Mouse (Mus musculus): Measurements from ENCODE around the gene H2-DMb1.

The H2-DMb1 gene

DNA sequence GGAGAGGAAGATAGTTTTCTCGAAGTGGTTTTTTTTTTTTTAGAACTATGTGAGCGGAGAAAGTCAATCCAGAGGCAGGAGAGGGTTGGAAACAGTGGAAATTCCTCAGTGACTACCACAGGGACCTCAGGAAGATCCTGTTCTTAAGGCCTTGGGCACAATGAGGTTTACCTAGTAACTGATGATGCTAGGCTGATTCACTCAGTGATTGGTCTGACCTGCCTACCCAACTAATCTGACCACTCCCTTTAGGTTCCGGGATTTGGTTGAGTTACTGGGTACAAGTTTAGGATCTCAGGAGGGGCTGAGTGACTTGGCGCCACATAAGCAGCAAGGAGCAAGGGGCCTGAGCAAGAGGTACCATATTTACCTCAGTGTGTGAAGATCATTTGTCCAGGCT, at the start of gene H2-DMb1:
TSS of gene H2-DMb1 (plus strand) at position 150 of the 400 bp plus-strand sequence.
- in situ Hi-C loops (cut with MboI, MseI) = no loop called here

DNA sequence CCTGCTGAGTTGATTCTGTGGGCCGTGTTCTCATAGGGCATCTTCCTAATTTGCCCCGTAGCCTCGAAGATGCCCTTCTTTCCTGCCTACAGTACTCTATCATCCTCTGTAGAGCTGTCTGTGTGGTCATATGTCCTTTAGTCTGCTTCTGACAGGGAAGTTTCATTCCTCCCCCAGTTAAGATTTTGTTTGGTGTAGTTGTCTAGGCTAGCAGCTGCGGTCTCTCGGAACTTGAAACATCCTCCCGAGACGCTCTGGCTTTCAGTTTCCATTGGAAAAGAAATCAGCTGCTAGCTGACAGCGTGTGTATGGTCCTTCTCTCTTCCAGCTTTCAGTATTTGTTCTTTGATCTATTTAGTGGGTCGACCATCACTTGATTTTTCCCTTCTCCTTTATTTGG, 48.1 kb upstream of the H2-DMb1 start:
- in situ Hi-C loops (cut with MboI, MseI) = no loop called here

DNA sequence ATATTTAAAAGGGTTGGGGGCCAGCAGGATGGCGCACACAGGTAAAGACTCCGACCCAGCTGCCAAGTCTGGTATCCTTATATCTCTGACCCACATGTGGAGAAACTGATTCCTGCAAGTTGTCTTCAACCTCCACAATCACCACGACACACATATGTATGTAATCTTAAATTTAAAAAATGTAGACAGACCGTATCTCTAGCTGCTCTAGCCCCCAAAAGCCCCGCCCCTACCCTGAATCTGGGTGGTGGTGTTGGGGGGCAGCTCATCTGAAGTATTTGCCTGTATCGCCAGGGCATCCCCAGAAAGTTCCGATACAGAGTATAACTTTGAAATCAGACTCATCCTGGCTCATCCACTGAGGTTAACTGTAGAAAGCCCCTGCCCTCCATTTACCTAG, 46.3 kb upstream of the H2-DMb1 start:
- in situ Hi-C loops (cut with MboI, MseI) = no loop called here

DNA sequence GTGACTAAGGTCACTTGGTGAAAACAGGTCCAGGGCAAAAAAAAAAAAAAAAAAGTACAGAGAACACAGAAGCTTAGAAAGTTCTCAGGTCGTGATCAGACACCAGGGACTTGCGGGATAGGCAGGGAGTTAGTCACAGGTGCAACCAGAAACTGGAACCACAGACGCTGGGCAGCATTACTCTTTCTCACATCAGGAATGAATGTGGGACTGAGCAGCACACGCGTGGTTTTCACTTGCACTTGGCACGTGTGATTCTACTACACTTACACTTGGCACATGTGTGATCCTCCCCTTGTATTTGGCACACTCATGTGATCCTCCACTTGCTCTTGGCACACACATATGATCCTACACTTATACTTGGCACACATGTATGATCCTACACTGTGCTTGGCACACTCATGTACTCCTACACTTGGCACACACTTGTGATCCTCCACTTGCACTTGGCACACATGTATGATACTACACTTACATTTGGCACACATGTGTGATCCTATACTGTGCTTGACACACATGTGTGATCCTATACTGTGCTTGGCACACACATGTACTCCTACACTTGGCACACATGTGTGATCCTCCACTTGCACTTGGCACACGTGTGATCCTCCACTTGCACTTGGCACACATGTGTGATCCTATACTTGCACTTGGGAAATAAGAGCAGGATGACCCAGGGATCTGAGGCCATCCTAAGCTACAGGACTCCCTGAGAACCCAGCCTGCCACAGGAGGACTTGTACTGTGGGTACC, 45.6 kb upstream of the H2-DMb1 start:
- in situ Hi-C loops (cut with MboI, MseI) = no loop called here

- in situ Hi-C loops (cut with MboI, MseI) = no loop called here
These were observed 44.4 kb upstream of the H2-DMb1 start for GRCm38 (mm10) chr17:34108460-34108859.

DNA sequence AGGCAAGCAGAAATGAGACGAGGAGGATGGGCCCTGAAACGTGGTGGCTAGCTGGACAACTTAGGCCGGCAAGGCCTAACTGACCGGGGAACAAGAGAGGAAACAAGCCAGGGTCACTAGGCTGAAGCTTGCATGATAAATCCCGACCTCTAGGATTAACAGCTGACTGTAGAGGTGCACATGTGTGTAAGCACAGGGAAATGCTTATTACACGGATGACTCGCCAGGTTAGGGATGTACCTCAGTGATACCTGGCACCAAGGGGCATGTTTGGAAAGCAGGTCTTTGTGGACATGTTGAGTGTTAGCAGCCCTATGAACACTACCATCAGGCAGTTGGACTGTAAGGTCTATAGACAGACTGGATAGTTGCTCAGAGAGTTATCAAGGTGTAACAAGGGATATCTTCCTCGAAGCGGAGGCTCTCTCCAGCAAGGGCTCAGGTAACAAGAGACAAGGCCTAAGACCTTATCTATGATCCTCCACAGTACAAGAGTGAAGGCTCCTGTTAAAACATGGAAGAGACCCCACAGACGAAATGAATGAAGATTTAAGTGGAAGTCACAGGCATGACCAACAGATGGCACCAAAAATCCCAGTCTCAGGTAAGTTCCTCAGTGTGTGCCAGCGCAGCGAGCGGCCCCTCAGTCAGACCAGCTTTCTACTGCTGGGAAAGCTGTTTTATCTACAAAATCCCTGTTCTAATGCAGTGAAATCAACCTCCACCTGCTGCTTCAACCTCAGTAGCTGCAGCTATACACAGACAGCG, 43.6 kb upstream of the H2-DMb1 start:
- in situ Hi-C loops (cut with MboI, MseI) = no loop called here

DNA sequence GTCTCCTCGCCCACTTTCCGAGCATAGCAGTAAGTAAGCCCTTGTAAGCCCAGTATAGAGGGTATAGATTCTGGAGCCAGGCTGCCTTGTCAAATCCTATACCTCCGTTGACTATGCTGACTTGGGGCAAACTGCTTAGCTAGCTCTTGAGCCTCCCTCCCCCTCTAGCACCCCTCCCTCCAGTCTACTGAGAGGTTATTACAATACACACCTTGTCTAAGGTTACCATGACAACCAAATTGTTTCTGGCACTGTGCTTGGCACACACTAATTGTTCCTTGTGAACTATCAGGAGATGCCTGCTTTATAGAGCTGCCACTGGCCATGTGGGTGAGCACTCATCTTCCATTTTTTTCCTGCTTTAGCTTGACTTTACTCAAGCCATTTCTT, 43.1 kb upstream of the H2-DMb1 start:
- in situ Hi-C loops (cut with MboI, MseI) = no loop called here

DNA sequence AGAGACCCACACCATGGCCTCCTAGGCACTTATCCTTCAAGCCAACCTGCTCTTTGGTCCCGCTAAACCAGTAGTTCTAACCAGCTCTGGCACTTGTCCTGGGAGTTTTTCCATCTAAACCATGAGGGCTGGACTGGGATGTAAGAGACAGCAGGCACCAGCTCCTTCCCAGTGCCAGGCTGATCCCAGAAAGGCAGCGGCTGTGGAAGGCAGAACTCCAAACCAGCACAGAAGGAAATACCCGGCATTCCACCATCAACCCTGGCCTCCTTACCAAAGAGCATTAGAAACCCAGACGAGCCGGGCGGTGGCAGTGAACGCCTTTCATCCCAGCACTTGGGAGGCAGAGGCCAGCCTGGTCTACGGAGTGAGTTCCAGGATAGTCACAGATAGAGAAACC, 42.6 kb upstream of the H2-DMb1 start:
- in situ Hi-C loops (cut with MboI, MseI) = no loop called here

- in situ Hi-C loops (cut with MboI, MseI) = no loop called here
These were observed 38.8 kb upstream of the H2-DMb1 start for GRCm38 (mm10) chr17:34114114-34114513.

- in situ Hi-C loops (cut with MboI, MseI) = no loop called here
These were observed 36.0 kb upstream of the H2-DMb1 start for GRCm38 (mm10) chr17:34116736-34117370.

- in situ Hi-C loops (cut with MboI, MseI) = no loop called here
These were observed 35.3 kb upstream of the H2-DMb1 start for GRCm38 (mm10) chr17:34117421-34118112.

DNA sequence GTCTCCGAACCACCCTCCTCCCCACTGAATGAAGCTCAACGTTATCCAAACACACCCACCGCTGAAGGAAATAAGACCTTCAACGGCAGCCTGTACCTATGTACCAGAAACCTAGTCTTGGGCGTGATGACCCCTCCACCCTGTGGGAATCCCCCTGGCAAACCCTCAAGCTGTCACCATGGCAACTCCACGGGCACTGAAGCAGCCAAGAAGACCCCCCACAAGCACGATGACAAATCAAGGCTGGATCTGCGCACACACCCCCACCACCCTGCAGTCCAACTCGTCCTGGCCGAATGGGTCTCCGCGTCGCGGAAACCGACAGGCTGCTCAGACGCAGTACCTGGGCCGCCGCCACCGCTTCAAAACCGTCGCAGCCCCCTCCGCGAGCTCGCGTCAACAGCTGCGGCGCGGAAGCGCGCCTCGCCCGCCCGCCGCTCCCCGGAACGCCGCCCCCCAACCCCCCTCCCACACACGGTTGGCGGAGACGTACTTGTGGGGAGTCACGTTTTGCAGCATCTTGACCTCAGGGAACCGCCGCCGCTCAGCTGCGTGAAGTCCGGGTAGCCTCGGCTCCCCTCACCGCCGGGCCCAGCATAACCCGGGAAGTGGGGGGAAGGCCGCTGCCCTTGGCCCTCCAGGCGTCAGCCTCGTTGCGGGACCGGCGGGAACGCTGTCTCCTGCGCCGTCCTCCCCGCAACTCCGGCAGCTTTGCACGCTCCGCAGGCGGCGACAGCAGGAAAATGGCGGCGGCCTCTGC, 34.6 kb upstream of the H2-DMb1 start:
- in situ Hi-C loops (cut with MboI, MseI) = no loop called here

GRCm38 (mm10) chr17:34118873-34119248, 34.0 kb upstream of the H2-DMb1 start:
- in situ Hi-C loops (cut with MboI, MseI) = no loop called here

- in situ Hi-C loops (cut with MboI, MseI) = no loop called here
These were observed 33.4 kb upstream of the H2-DMb1 start, which contains the start of gene H2-DMa for GRCm38 (mm10) chr17:34119249-34120179. TSS of gene H2-DMa (plus strand) at chr17:34119541.

DNA sequence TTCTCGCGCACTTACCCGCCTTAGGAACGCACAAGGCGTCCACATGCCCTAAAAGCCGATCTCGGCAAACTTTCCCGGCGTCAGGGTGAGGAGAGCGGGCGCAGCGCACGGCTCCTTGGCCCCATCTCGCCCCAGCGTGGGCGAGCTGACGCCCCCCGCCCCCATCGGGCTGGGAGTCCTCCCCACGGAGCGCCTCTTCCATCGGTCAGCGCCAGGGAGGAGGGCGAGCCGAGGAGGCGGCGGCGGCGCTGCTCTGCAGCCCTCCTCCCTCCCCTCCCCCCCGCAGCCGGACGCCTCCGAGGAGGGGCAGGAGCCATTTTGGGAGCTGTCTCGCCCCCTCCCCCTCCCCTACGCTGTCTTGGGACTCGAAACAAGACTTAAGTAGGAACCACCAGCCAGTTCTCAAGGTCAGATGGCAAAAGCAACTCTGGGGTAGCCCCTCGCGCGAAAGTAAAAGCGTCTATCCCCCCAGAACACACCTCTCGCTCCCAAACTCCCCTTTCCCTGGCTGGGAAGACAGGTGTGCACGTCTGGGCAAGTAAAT, 32.6 kb upstream of the H2-DMb1 start:
- in situ Hi-C loops (cut with MboI, MseI) = no loop called here

DNA sequence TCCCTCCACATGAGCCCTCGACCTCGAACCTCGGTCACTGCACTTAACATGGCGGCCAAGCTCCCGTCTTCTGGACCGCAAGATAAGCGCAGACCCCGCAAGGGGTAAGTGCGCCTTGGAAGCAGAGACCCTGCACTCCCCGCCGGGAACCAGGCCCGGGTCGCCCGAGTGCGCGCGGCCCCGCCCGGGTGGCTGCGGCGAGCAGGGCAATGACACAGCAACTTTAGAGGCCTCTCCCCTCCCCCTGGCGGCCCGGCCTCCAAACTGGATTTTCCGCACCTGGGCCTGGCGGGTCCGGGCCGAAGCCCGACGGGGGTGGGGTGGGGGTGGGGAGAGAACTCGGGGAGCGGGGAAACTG, 32.1 kb upstream of the H2-DMb1 start:
- in situ Hi-C loops (cut with MboI, MseI) = no loop called here

GRCm38 (mm10) chr17:34121172-34121878, 31.5 kb upstream of the H2-DMb1 start:
- in situ Hi-C loops (cut with MboI, MseI) = no loop called here

- in situ Hi-C loops (cut with MboI, MseI) = no loop called here
These were observed 31.0 kb upstream of the H2-DMb1 start for GRCm38 (mm10) chr17:34121879-34122187.

- in situ Hi-C loops (cut with MboI, MseI) = no loop called here
These were observed 30.5 kb upstream of the H2-DMb1 start, which contains the start of gene Brd2 for GRCm38 (mm10) chr17:34122188-34122984. TSS of gene Brd2 (minus strand) at chr17:34122634.

Measured in T-helper 2 cell (primary cell).